Mouse (Mus musculus) mouse trophoblast stem cell (cell line): ENCODE measurements around the gene Prickle2.

ENCODE experiments used
- in situ Hi-C, 2 experiments: fragments of 300-500 bp; cut with MseI, MboI; formaldehyde crosslinking; loops; 2 replicates in 1 of 2; 3 replicates in 1 of 2; pipeline ENCODE4 v1.15.1; 2025

Gene Prickle2

DNA sequence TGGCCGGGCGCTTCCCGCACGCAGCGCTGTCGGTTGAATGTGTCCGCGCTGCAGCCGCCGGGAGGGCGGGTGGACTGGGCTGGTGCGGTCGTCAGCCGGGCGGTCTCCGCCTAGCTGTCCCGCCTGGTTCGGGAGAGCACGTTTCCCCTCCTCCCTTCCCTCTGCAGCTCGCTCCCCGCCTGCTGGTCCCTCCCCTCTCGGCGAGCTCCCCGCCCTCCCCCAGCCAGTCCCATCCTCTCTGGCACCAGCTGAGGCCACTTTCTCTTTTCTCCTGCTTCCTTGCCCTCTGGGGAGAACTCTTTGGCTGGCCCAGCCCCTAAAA is at the start of gene Prickle2:
Gene Prickle2, minus strand, starts transcription at position 11 of the 322 bp plus-strand sequence.
- in situ Hi-C loops = no loop called here

DNA sequence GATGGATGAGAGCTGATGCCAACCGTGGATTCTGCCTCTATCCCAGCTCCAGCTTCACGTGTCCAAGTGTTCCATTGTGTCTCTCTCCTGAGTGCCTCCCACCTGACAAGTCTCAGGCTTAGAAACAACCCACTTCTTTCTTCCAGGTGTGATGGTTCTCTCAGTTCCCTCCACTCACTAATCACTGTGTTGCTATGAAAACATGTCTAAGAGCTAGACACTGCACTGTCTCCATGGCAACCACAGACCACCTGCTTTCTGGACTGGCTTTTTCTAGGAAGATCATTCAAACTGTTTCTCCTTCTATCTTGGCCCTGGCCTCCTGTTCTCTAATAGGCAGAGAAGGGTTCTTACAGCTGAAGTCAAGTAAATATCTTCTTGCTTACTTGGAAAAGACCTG is 46.8 kb upstream of the Prickle2 start:
- in situ Hi-C loops = no loop called here

DNA sequence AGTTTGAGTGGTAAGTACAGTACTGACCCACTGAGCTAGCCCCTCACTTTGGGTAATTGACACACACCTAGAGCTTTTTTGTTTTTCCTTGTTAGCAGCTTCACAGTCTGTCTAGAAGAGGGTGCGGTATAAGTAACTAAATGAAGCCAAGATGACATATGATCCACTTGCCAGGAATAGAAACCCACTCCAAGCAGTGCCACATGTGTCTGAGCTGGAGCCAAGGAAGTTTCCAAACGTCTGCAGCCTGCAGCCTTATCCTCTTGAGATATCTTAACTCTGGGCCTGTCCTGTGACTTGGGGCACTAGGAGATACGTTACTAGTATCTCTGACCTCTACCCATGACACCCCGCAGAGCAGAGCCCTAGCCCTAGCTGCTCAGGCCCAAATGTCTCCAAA is 43.5 kb upstream of the Prickle2 start:
- in situ Hi-C loops = no loop called here

DNA sequence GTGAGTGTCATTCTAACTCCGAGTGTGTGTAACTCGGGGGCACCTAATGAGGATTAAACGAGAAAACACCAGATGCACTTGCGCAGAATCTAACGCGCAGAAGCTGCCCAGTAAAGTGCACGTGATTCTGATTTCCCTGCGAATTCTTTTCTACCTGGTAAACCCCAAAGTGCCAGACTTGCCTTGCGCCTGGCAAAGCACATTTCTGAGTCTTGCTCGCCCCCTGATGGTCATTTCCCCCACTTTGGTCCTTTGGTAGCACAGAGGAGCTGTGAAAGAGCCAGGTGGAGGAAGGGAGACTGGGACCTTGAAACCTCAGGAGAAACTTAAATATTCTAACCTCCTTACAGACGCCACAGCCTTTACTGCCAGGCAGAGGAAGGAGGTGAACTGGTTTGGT is 37.6 kb upstream of the Prickle2 start:
- in situ Hi-C loops = no loop called here

DNA sequence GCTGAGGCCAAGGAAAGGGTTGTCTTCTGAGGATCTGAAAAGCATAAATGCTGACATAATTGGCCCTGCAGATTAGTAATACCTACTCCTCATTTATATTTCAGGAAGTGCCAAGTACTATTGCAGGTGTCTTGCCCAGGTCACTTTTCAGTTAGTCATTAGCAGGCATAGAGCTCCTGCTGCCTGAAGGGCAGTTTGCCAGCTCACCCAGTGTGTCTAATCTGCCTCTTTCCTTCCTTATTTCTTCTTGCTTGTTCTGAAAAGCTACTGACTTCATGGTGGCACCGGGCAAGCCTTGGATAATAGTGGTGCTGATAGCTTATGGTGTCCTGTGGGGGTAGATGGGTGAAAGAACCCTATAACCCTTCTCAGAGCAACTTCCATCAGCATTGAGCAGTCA is 31.2 kb upstream of the Prickle2 start:
- in situ Hi-C loops = no loop called here

DNA sequence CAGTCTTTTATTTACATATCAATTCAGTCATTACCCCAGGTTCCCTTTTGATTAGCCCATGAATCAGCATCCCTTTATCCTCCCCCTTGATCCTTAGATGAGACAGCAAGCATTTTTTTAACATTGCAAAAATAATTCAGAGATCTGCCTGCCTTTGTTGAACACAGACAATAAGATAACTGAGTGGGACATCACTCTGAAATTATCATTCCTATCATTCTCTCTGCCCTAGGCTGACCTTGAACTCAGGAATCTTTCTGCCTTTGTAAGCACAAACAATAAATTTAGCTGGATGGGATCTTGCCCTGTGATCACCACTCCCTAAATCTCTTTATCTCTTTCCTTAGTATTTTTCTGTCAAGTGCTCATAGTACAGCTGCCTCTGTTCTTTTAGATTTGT is 27.7 kb upstream of the Prickle2 start:
- in situ Hi-C loops = no loop called here

DNA sequence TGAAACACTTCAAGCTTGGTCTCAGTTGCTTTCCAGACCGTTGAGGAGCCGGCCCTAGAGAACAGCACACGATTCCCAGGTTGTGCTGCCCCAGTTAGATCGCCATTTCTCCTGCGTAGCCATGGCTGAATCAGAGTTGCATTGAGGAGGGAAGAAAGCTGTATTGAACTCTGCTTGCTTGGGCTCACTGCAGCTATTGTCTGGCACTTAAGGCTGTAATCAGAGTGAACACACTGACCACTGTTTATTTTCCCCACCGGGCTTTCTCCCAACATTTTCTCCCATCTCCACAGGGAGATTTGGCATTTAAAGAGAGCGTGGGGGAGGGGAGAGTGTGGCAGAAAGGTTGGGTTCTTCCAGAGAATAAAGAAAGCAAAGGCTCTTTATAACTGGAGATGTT is 22.6 kb upstream of the Prickle2 start:
- in situ Hi-C loops = no loop called here

DNA sequence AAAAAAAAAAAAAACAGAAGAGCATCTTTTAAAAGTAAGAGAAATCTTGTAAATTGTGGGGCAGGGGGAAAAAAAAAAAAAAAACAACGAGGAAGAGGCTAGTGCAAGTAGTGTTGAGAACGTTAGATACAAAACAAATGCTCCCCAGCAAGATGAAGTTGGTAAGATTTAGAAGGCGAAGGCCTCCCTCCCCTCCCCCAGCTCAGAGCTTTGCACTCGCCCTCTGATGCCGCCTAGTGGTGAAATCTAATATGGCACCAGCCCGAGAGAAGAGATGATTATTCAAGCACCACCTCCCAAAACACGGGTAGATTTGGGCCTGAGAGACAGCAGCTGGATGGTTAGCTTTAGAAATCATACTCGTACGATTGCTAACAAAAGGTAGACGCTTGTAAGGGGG is 22.1 kb upstream of the Prickle2 start:
- in situ Hi-C loops = no loop called here

DNA sequence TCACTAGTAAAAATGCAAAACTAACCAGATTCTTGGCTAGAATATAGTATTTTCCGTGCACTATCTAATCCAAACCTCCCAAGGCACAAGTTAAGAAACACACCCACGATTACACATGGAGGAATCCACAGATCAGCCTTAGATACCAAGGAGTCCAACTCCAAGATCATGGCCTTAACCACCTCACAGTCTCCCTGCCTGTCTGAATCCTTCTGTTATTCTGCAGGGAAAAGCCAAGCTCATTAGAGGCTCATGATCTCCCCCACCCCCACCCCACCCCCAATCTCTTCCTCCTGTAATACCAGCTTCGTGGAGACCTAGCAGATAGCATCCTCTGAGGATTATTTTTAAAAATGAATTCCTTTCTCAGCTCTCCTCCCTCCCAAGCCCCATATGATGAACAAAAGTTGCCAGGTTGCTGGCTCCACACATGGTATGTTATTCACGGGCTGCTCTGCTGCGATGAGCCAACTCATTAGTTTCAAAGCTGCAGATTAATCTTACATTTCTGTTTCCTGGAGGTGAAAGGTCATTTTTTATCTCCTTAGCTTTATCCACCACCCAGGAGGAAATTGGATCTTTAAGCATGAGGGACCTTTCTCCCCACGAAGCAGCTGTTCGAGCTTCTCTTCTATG is 21.5 kb upstream of the Prickle2 start:
- in situ Hi-C loops = no loop called here

DNA sequence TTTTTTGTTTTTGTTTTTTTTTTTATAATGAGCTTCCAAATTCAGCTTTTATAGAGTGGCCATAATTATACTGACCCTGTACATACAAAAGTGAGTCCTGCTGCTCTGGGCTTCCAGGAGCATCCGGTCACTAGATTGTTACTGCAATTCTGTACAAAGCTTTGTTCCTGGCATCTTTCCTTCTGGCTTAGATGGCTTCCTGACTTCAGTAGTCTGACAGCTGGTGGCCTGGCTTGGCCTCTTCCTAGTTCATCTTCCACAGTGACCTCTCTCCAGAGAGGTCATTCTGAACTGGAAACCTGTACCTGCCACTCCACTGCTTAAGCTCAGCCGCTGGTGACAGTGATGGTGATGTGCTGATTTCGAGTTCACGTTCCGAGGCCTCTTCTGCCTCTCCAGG is 20.2 kb upstream of the Prickle2 start:
- in situ Hi-C loops = no loop called here

DNA sequence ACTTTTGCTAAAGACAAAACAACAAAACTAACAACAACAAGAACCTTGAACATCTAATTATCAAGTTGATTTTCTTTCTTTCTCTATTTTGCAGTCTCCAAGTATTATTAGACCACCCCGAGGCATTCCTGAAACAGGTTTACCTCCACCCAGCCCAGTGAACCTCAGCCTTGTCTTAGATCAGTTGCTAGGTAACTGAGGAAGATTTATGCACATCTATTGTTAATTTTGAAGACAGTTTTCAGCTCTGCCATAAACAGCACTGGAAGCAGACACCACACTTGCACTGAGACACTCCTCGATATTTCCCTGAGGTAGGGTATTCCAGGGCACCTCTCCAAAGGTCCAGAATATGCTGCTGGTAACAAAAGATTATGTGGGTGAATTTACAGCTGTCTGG is 18.4 kb upstream of the Prickle2 start:
- in situ Hi-C loops = no loop called here

DNA sequence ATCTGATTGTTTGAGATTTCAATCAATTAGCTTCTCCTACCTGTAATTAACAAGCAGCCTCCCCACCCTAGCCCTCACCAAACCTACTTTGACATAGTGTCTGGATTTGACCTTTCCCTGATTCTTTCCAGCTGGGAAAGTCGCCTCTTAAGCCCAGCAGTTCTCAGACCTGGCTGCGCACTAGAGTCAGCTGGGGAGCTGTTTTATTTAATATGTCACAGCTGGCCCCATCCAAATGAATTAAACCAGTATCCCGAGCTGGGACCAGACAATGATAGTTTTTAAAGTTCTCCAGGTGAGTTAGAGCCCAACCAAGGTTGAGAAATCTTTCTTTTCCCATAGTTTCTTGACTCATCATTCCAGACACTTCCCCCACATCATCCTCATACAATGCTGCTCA is 9.9 kb upstream of the Prickle2 start:
- in situ Hi-C loops = no loop called here

DNA sequence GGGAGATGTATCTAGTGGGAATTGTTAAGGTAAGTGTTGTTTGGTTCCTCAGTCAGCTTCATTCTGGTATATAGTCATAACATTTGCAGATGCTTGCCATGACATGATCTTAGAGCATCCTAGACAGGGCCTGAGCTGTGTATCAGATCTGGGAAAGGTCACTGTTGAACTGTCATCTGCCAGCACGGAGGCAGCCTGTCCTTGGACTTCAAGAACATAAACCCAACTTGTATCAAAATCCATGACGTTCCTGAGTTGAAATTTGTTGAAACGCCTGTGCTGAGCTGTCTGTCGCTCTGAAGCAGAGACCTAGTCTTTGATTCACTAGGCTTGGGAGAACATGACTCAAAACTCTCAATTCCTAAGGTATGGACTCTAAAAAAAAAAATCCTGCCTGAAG is 8.8 kb upstream of the Prickle2 start:
- in situ Hi-C loops = no loop called here

DNA sequence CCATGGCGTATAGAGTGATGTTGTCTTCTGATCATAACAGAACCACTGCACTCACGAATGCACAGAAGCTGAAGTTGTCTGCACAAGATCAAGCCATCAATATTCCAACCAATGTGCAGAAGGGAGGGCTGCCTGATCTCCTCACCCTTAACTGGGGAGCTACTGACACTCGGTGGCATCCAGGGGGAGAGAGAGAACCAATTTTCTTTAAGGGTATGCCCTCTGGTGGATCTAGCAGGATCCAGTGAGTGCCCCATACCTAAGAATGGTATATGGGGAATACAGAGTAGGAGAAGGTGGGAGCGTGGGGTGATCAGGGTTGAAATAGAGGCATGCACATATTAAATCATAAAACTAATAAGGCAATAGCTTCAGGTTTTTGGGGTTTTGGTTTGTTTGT is 2.2 kb upstream of the Prickle2 start:
- in situ Hi-C loops = no loop called here

DNA sequence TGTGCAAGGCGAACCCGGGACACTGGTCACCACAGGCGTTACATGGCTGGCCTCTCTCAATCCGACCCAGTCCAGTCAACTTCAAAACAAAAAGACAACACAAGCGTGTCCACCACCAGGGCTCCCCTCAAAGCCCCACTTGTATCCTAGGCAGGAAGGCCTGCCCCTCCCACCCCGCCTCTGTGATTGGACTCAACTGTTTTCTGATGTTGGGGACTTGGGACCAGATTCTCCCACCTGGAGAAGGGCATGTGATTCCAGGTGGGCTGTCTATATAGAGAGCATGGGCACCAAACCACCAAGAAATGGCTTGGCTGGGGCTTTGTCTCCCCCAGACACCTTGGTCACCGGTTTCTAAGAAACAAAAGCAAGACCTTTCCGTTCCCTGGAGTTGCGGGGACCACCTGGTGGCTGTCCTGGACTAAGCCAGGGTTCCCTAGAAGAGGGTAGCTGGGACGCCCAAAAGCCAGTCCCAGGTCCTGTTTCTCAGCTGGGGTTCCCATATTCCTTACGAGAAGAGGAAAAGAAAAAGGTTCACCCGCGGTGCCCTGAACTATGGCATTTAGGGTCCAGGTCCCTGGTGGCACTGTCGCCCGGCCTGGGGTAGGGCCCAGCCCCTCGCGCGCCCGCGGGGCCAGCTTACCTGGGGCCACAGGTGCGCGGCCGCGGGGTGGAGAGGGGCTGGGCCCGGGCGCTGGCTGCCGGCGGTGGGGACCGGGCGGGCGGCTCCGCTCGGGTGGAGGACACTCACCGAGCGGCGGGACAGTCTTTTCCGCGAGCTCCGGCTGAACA is 406 bp downstream of the Prickle2 start:
- in situ Hi-C loops = no loop called here

DNA sequence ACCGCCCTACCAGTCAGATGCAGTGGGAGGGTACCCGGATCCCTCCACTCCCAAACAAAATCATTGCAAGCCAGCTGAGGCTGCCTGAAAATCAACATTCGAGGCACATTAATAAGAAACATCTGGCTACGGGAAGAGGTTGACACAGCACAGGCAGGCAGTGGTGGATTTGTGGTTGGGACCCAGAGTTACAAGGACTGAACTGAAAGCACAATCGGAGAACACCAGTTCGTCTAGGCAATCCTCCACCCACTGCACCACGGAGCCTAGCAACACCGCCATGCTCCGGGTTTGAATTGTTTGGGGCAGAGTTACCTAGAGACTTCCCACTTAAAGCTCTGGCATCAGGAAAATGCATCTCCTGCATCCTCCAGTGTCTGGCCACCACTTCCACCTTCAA is 1.1 kb downstream of the Prickle2 start:
- in situ Hi-C loops = no loop called here

DNA sequence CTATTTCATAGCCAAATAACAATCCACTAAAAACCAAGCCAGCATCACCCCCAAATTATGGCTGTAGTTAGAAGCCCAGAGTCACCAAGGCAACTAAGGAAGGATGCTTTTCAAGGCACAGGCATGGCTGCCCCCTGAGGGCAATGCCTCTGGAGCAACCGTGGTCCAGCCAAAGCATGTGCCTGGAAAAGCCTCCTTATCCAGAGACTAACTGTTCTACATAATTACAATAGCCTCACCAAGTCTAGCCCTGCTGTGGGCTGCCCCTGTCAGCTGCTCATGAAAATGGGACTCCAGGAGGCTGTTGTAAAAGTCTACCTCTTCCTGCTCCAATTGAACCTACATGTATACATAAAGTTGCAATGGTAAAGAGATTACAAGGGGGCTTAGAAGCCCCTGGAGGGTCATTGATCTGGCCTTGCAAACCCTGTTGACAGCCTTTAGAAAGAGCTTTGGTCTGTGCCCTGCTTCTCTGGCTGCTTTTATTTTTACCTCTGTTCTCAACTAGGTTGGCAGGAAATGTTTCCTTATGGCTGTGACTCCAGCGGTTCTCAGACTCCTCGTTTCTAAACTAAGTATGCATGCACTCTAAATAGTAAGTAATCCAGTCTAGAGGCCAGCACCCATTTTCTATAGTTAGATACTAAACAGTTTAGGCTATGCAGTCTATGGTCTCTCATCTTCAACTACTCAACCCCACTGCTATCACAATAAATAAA is 6.3 kb downstream of the Prickle2 start:
- in situ Hi-C loops = no loop called here

DNA sequence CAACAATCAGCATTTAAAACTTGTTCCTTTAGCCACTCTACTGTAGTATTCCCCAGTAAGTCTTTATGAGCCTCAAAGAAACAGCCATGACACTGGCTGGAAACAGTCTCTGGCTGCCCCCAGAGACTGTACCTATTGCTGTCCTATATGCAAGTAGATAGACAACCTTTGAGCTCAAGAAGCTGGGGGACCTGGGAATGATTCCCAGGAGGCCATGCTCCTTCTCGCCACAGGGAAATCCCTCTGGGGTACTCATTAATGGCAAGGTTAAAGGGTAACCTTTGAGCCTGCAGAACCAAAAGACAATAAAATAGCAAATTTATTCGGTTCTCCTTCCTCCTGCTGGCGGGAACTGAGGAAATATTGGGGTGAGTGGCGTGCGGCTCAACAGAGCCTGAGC is 8.1 kb downstream of the Prickle2 start:
- in situ Hi-C loops = no loop called here

DNA sequence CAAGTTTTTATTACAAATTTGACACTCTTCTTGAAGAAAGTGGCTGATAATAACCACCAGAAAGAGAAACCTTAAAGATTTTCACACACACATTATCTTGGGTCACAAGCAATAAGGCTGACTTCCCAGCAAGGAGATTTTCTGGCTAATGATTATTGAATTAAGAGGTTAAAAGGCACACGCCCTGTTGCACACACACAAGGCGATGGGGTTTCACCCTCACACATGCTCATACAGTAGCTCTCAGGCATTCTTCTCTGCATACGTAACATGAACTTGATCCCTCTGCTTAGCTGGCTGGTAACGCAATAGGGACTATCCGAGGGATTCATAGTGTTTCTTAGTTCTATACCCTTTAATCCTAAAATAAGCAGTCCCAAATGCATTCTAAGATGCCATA is 18.6 kb downstream of the Prickle2 start:
- in situ Hi-C loops = no loop called here

DNA sequence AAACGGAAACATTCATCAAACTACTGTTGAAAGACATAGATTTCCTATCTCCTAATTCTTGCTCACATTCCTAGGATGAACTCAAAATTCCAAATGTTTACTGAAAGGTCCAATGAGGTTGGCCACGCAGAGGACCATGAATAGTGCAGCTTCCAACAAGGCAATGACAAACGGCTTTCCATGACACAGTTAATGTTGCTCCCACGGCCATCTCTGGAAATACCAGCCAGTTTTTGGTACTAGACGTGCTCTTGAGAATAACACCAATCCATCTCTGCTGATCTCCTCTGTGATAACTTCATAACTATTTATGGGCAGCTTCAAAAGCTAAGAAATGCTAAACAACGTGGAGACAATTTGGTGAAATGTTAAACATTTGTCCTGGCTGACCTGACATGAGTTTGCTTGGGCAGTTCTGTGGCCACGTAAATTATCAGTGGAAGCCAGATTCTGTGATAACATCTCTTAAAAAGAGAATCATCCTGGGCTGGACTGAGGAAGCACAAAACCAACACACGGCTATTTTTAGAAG is 31.5 kb downstream of the Prickle2 start:
- in situ Hi-C loops = loop anchor here in 1 of 2 experiments (25.0 kb wide), 1 partner anchor 387 kb away; no protein-coding TSS in a partner anchor

DNA sequence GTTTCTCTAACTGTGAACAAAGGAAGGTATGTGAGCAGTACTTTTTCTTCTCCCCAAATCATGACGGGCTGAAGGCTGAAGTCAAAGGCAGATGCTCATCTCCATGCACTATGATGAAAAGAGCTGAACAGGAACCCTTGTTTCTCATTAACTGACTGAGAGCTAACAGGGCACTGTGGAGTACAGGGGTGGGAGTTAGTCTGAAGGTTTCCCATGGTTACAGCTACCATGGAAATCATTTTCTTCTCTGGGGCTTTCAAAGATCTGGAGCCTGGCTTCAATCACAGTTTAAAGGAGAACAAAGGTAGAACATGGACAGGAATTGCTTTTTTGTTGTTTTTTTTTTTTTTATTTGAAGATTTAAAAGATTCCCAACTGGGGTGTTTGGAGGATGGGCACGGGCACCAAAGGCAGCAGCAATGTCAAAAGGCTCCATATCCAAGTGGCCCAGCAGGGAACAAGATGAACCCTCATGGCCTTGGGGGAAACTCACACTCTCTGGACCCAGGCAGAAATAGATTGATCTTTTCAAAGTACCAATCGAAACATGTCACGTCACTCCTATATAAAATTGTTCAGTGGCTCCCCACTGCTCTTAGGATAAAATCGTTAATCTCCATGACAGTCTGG is 35.3 kb downstream of the Prickle2 start:
- in situ Hi-C loops = loop anchor here in 1 of 2 experiments (25.0 kb wide), 1 partner anchor 383 kb away; no protein-coding TSS in a partner anchor

DNA sequence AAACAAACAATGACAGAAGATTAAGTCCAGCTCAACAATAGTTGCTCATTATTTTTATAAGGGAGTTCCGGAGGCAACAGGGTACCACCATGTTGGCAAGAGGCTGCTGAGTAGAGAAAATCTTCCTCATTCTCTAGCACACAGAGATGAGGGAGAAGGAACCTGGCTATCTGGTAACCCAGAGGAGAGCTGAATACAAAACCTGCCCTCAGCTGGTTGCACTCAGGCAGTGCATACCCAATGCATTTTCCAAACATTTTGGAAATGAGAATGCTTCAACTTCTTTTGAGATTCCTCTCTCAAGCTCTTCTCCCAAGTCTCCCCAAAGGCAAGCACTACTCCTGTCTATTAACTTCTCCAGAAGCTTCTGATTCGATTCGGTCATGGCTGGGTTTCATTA is 36.3 kb downstream of the Prickle2 start:
- in situ Hi-C loops = loop anchor here in 1 of 2 experiments (25.0 kb wide), 1 partner anchor 382 kb away; no protein-coding TSS in a partner anchor
